Mouse (Mus musculus) bone marrow macrophage, adult 2 months (primary cell): ENCODE results near the gene Scg3. TPM values are rescaled to one million over a fixed set of nuclear protein-coding genes. Genes with fewer than 3 reads are reported as not detected.
"Not testable (repeated sequence)": the region's sequence is repeated elsewhere in the genome, so short reads cannot be mapped to it uniquely, and the experiment has no call there.

Source experiments
- H3K27ac ChIP-seq: 2 replicates; pipeline ENCODE4 v1.5.1; 2012; ENCODE audit warnings: low read depth, low read length; ENCODE audit not compliant: insufficient read depth
- H3K4me1 ChIP-seq: 2 replicates; pipeline ENCODE4 v1.6.1; 2012; ENCODE audit warnings: low read length; ENCODE audit not compliant: control insufficient read depth, insufficient read depth
- H3K4me3 ChIP-seq: 2 replicates; pipeline ENCODE4 v1.5.1; 2012; ENCODE audit warnings: mild to moderate bottlenecking, low read length, moderate library complexity; ENCODE audit not compliant: insufficient read depth
- CTCF ChIP-seq: IDR thresholded peaks from 2 replicates; pipeline ENCODE4 v1.5.1; 2012; ENCODE audit warnings: low read depth, mild to moderate bottlenecking, low read length, moderate library complexity
- POLR2A ChIP-seq: IDR thresholded peaks from 2 replicates; pipeline ENCODE4 v1.6.1; 2012; ENCODE audit warnings: mild to moderate bottlenecking, low read depth, low read length, borderline replicate concordance
- polyA plus RNA-seq: library from polyadenylated mRNA; stranded (reverse); fragments of >200 nt; gene quantifications from 2 replicates; pipeline ENCODE4 v1.2.4, GENCODE M21; 2012; ENCODE audit not compliant: missing spikeins, insufficient read depth, insufficient read length

The Scg3 gene
- polyA plus RNA-seq, 1 experiment = not detected

DNA sequence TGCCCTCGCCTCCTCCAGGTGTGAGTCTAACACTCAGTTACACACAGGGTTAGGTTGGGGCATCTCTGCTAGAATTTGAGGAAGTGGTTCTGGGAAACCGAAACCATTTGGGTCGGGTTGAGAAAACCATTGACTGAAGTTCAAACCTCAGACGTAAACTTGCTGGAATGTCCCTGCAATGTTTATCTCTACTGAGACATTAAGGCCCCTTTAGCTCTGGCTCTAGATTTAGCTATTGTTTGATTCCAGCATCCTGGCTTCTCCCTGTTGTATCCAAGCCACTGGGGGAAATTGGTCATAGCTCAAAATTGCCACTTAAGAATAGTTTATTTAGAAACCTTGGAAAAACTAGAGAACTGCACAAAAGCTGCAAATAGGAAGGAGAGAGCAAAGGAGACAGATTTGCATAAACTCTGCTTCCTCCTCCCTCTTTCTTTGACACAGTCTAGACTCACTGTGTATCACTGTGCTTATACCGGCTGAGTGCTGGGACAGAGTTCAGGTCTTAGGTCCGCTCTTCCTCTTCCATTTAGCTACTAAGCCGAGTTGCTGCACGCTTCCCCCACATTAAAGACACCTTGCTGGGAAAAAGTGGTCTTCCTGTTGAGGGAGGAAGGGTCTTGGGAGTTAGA is 52.9 kb downstream of the Scg3 start:
- Histone ChIP-seq H3K4me1 (peaks cover 10% of the 10 kb centered on the region), H3K27ac (no peak overlapping the region), H3K4me3 (no peak overlapping the region)
- TF ChIP-seq POLR2A (no peak), CTCF (no peak)

DNA sequence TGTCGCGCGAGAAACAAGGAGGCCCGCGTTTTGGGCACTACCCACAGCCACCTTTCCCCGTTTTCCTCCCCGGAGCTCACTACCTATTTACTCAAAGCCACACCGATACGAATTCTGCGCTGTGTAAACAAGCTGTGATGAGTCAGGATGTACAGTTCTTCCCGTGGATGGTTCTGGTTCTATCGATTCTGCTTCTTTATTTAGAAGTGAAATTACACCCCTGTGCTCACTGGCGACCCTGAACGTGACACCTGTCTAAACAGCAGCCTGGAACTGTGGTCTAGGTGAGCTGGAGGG is 57.6 kb downstream of the Scg3 start:
- TF ChIP-seq CTCF (no peak), POLR2A (no peak)
- Histone ChIP-seq H3K27ac (no peak overlapping the region), H3K4me1 (peaks cover 8% of the 10 kb centered on the region), H3K4me3 (peak overlapping the region; percentile 59)

DNA sequence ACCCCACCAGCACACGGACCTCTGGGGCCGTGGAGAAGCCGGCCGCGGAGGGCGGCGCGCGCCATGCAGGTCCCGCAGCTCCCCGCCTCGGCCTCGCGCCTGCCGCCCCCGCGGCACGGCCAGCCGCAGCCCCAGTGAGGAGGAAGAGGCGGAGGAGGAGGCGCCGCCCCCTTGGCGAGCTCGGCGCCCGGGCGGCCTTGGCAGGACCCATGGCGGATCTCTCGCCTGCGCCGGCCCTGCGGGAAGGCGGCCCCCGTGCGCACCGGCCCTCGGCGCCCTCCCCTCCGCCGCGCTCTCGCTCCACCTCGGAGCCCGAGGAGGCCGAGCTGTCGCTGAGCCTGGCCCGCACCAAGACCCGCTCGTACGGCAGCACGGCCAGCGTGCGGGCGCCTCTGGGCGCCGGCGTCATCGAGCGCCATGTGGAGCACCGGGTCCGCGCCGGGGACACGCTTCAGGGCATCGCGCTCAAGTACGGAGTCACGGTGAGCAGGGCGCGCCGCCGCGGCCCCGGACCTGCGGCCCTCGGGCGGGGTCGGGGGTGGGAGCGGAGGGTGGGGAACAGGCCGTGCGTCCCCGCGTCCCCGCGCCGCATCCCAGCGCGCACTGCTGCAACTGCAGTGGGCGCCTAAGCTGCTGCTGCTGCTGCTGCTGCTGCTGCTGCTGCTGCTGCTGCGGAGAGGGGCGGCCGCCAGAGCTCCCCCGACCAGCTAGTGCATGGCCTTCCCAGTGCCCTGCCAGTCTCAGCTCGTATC is 58.1 kb downstream of the Scg3 start, which contains the start of gene Lysmd2:
Lysmd2 (plus strand) TSS at position 186 of the 752 bp plus-strand sequence.
- peak within 1 kb of the TSS; percentile 59 for H3K4me3 ChIP-seq
- peaks cover 2% of the 10 kb centered on the region; the same call in 1 of the 2 replicates for H3K4me1 ChIP-seq
- no peak for TF ChIP-seq CTCF
- TF ChIP-seq POLR2A = no peak
- no peak within 1 kb of the TSS for H3K27ac ChIP-seq

DNA sequence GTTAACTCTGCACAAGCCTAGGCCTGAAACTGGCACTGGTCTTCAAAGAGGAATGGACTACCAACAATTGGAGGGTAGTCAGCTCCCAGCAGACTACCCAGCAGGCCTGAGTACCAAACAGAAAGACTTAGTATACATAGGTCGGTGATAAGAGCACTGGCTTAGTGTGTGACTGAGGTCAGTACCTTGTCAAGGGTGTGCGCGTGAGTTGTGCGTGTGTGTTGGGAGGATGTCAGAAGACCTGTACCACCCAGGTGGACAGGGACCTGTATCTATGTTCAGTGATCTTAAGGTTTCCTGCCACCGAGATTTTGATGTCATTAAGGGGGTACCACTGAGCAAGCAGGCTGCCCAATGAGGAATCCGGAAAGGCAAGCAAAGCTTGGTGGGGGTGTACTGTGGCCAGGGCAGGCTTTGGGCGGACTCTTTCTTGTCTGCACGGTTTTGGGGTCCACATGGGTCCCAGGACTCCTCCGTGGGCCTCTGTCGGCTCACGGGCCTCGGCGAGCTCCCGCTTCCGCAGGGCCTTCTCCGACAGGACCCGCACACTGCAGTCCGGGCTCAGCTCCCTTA is 58.8 kb downstream of the Scg3 start:
- Histone ChIP-seq H3K4me1 (no peaks in the 10 kb centered on the region), H3K4me3 (peak overlapping the region; percentile 59), H3K27ac (no peak overlapping the region)
- TF ChIP-seq POLR2A (no peak), CTCF (no peak)

DNA sequence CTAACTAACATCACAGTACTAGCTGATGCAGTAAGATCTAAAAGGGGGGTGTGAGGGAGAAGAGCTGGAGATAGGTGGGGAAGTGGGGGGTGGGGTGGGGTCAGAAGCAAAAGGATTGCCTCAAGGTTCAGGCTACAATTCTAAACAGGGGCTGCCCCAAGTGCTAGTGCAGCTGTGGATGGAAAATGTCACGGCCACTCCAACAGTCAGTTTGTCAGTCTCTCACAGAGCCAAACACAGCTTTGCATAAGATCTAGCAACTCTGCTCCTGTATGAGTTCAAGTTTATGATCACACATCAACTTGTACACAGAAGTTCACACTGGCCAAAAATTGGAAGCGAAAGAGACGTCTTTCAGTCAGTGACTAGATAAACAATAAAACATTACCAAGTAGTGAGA is 62.4 kb downstream of the Scg3 start:
- no peak overlapping the region for H3K4me3 ChIP-seq
- TF ChIP-seq CTCF (no peak), POLR2A (no peak)
- no peaks in the 10 kb centered on the region for H3K4me1 ChIP-seq
- no peak overlapping the region for H3K27ac ChIP-seq

DNA sequence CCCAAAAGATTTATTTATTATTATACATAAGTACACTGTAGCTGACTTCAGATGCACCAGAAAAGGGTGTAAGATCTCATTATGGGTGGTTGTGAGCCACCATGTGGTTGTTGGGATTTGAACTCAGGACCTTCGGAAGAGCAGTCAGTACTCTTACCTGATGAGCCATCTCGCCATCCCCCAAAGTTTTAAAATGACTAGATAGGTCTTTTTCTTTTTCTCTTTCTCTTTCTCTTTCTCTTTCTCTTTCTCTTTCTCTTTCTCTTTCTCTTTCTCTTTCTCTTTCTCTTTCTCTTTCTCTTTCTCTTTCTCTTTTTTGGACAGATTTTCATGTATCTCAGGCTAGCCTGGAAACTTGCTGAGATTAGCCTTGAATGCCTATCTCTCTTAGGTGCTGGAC is 64.1 kb downstream of the Scg3 start:
- not testable (repeated sequence) for H3K4me3 ChIP-seq, H3K4me1 ChIP-seq, H3K27ac ChIP-seq

DNA sequence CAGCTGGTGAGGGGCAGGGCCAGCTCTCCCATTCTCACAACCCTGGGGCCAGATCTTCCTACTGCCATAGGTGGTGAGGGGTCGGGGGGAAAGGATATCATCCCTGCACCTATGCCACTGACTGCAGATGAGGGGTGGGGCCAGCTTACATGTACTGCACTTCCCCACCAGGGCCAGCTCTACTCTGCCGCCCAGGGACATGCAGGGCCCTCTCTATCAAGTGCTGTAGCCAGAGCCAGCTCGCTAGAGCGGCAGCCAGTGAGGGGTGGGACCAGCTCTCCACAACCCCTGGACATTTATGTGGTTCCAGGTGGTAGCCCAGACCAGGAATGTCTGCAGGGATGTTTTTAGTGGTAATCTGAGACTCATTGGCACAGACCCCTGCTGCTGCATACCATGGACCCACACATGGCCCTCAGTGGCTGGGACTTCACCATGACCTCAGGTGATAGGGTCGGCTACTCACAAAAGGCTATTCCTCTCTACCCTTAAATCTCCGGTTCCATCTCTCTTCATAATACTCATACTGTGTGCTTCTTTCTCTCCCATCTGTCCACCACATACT is 64.9 kb downstream of the Scg3 start:
- H3K4me3 ChIP-seq = no peak overlapping the region
- TF ChIP-seq CTCF (no peak), POLR2A (no peak)
- no peak overlapping the region for H3K27ac ChIP-seq
- H3K4me1 ChIP-seq = no peaks in the 10 kb centered on the region

DNA sequence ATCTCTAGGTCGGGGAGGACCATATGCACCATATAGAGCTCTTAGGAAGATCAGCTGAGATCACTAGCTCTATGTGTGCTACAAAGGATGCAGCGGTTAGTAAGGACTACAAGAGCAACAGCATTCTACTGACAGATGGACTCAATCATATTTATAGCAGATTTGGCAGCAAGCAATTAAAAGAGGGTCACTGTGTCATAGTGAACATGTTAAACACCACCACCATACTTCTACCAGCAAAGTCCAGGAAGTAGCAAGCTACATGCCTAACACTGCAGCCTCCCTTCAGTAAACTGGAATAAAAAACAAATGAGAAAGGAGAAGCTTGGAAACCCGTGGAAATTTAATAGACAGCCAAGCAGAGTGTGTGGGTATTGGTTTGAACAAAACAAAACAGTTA is 67.3 kb downstream of the Scg3 start:
- H3K27ac ChIP-seq = no peak overlapping the region
- no peaks in the 10 kb centered on the region for H3K4me1 ChIP-seq
- H3K4me3 ChIP-seq = no peak overlapping the region
- TF ChIP-seq CTCF = no peak
- TF ChIP-seq POLR2A = no peak

DNA sequence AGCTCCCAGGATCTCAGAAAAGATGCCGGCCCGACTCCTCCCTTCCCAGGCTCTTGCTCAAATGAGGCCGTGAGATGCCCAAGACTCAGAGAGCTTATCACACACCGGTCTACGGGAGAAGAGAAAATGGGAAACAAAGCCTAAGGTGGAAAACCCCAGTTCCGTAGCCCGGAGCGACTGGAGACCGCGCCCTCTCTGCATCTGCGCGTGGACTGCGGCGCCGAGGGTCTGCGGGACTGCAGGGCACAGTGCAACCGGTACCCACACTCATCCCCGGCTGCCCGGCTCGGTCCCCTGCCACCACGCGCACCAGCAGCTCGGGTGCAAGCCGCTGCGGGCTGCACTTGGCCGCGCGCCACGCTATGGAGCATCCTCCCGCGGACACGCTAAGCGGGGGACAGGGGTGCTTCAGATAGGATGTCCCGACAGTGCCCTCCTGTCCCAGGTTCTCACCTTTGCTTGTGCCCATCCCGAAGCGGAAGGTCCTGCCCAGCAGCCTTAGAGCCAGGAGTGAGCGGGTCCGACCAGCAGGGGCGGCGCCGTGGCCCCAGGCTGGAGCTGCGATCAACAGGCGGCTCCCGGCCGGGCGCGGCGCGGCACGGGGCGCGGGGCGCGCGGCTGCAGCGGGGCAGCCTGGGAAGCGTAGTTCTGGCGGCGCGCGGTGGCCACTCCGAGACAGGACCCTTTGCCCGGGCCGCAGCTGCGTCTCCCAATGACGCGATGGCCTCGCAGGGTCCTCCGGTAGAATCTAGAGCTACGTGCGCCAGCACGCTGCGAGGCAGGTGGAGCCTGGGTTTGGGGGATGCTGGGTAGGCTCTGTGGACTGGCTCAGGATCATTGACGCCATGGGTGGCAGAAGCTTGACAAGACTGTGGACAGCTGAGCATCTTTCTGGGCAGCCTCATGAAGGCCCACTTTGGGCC is 73.0 kb downstream of the Scg3 start, which contains the start of gene Tmod2:
Tmod2 (minus strand) TSS at position 755 of the 923 bp plus-strand sequence.
- peak within 1 kb of the TSS; percentile 55 for H3K4me3 ChIP-seq

More for the DNA sequence above, 73.0 kb downstream of the Scg3 start, which contains the start of gene Tmod2:
- TF ChIP-seq POLR2A (no peak), CTCF (no peak)
- H3K4me1 ChIP-seq = no peaks in the 10 kb centered on the region
- H3K27ac ChIP-seq = no peak within 1 kb of the TSS
